Mouse (Mus musculus): ENCODE measurements at regions not wholly inside any gene's neighbourhood (a gene's known extent, or its start where the extent isn't known, plus 50 kb on each side); places are given as distances from the start of the nearest gene placed in this dataset.

GRCm38 (mm10) chr3:39776278-39777039 is 754.6 kb upstream of the Intu start:
- Histone ChIP-seq H3K27ac (ENCODE audit: insufficient read depth, low read length) (no peak overlapping the region), H3K4me3 (ENCODE audit: insufficient read depth, low read length) (no peak overlapping the region), H3K4me1 (ENCODE audit: control insufficient read depth, insufficient read depth, low read length) (no peaks in the 10 kb centered on the region)
- TF ChIP-seq POLR2A (IDR thresholded peaks at IDR 0.05; ENCODE audit: extremely low read depth, insufficient read depth, low read length), result no peak
- TF ChIP-seq CTCF (IDR thresholded peaks at IDR 0.05; ENCODE audit: extremely low read depth, insufficient read depth, low read length), result no peak

- Histone ChIP-seq H3K27ac (ENCODE audit: insufficient read depth, low read length) (no peak overlapping the region), H3K4me1 (ENCODE audit: control insufficient read depth, insufficient read depth, low read length) (no peaks in the 10 kb centered on the region), H3K4me3 (ENCODE audit: insufficient read depth, low read length) (no peak overlapping the region)
- no peak for TF ChIP-seq POLR2A (IDR thresholded peaks at IDR 0.05; ENCODE audit: extremely low read depth, insufficient read depth, low read length)
- TF ChIP-seq CTCF (IDR thresholded peaks at IDR 0.05; ENCODE audit: extremely low read depth, insufficient read depth, low read length), result no peak
These were observed 751.3 kb upstream of the Intu start for GRCm38 (mm10) chr3:39779690-39780218.

GRCm38 (mm10) chr3:39780270-39780669 is 750.8 kb upstream of the Intu start:
- TF ChIP-seq CTCF (IDR thresholded peaks at IDR 0.05; ENCODE audit: extremely low read depth, insufficient read depth, low read length), result no peak
- TF ChIP-seq POLR2A (IDR thresholded peaks at IDR 0.05; ENCODE audit: extremely low read depth, insufficient read depth, low read length), result no peak
- Histone ChIP-seq H3K27ac (ENCODE audit: insufficient read depth, low read length) (no peak overlapping the region), H3K4me3 (ENCODE audit: insufficient read depth, low read length) (no peak overlapping the region), H3K4me1 (ENCODE audit: control insufficient read depth, insufficient read depth, low read length) (no peaks in the 10 kb centered on the region)

- no peak for TF ChIP-seq POLR2A (IDR thresholded peaks at IDR 0.05; ENCODE audit: extremely low read depth, insufficient read depth, low read length)
- TF ChIP-seq CTCF (IDR thresholded peaks at IDR 0.05; ENCODE audit: extremely low read depth, insufficient read depth, low read length), result no peak
- Histone ChIP-seq H3K27ac (ENCODE audit: insufficient read depth, low read length) (no peak overlapping the region), H3K4me3 (ENCODE audit: insufficient read depth, low read length) (no peak overlapping the region), H3K4me1 (ENCODE audit: control insufficient read depth, insufficient read depth, low read length) (no peaks in the 10 kb centered on the region)
These were observed 746.2 kb upstream of the Intu start for GRCm38 (mm10) chr3:39784901-39785300.

- Histone ChIP-seq H3K27ac (ENCODE audit: insufficient read depth, low read length) (no peak overlapping the region), H3K4me1 (ENCODE audit: control insufficient read depth, insufficient read depth, low read length) (no peaks in the 10 kb centered on the region), H3K4me3 (ENCODE audit: insufficient read depth, low read length) (no peak overlapping the region)
- TF ChIP-seq CTCF (IDR thresholded peaks at IDR 0.05; ENCODE audit: extremely low read depth, insufficient read depth, low read length), result no peak
These were observed 721.5 kb upstream of the Intu start for GRCm38 (mm10) chr3:39809586-39809985.

GRCm38 (mm10) chr3:39814814-39815213 is 716.3 kb upstream of the Intu start:
- Histone ChIP-seq H3K4me3 (ENCODE audit: insufficient read depth, low read length) (no peak overlapping the region), H3K4me1 (ENCODE audit: control insufficient read depth, insufficient read depth, low read length) (no peaks in the 10 kb centered on the region), H3K27ac (ENCODE audit: insufficient read depth, low read length) (no peak overlapping the region)
- peak; percentile 80 for TF ChIP-seq CTCF (IDR thresholded peaks at IDR 0.05; ENCODE audit: extremely low read depth, insufficient read depth, low read length)
- no peak for TF ChIP-seq POLR2A (IDR thresholded peaks at IDR 0.05; ENCODE audit: extremely low read depth, insufficient read depth, low read length)

- H3K4me1 ChIP-seq (ENCODE audit: control insufficient read depth, insufficient read depth, low read length), result no peaks in the 10 kb centered on the region
- H3K27ac ChIP-seq (ENCODE audit: insufficient read depth, low read length), result no peak overlapping the region
- no peak overlapping the region for H3K4me3 ChIP-seq (ENCODE audit: insufficient read depth, low read length)
- no peak for TF ChIP-seq CTCF (IDR thresholded peaks at IDR 0.05; ENCODE audit: extremely low read depth, insufficient read depth, low read length)
- no peak for TF ChIP-seq POLR2A (IDR thresholded peaks at IDR 0.05; ENCODE audit: extremely low read depth, insufficient read depth, low read length)
These were observed 700.5 kb upstream of the Intu start for GRCm38 (mm10) chr3:39830488-39831056.

- Histone ChIP-seq H3K4me1 (ENCODE audit: control insufficient read depth, insufficient read depth, low read length) (no peaks in the 10 kb centered on the region), H3K4me3 (ENCODE audit: insufficient read depth, low read length) (no peak overlapping the region), H3K27ac (ENCODE audit: insufficient read depth, low read length) (no peak overlapping the region)
- TF ChIP-seq POLR2A (IDR thresholded peaks at IDR 0.05; ENCODE audit: extremely low read depth, insufficient read depth, low read length), result no peak
- no peak for TF ChIP-seq CTCF (IDR thresholded peaks at IDR 0.05; ENCODE audit: extremely low read depth, insufficient read depth, low read length)
These were observed 692.5 kb upstream of the Intu start for GRCm38 (mm10) chr3:39838377-39839145.

GRCm38 (mm10) chr3:39840946-39841345 is 690.1 kb upstream of the Intu start:
- no peaks in the 10 kb centered on the region for H3K4me1 ChIP-seq (ENCODE audit: control insufficient read depth, insufficient read depth, low read length)
- no peak overlapping the region for H3K27ac ChIP-seq (ENCODE audit: insufficient read depth, low read length)
- TF ChIP-seq CTCF (IDR thresholded peaks at IDR 0.05; ENCODE audit: extremely low read depth, insufficient read depth, low read length) (no peak), POLR2A (IDR thresholded peaks at IDR 0.05; ENCODE audit: extremely low read depth, insufficient read depth, low read length) (no peak)
- H3K4me3 ChIP-seq (ENCODE audit: insufficient read depth, low read length), result no peak overlapping the region

Measured in cortical plate, adult 2 months (tissue).